Mouse (Mus musculus): ENCODE results near the gene Angel1.

The Angel1 gene

GRCm38 (mm10) chr12:86726120-86726640 is at the start of gene Angel1:
Angel1 (minus strand) TSS chr12:86726460.
- peak; percentile 88 to 96 for DNase-seq (ENCODE audit: low spot score in 2 of 2)

- DNase-seq (ENCODE audit: low spot score in 2 of 2) = no peak
These were observed 49.5 kb upstream of the Angel1 start for GRCm38 (mm10) chr12:86775561-86776280.

- DNase-seq (ENCODE audit: low spot score in 2 of 2) = no peak
These were observed 46.3 kb upstream of the Angel1 start for GRCm38 (mm10) chr12:86772551-86772950.

GRCm38 (mm10) chr12:86771823-86772427 is 45.7 kb upstream of the Angel1 start:
- DNase-seq (ENCODE audit: low spot score in 2 of 2) = peak; percentile 77 to 96

- DNase-seq (ENCODE audit: low spot score in 2 of 2) = no peak
These were observed 44.7 kb upstream of the Angel1 start for GRCm38 (mm10) chr12:86770927-86771326.

GRCm38 (mm10) chr12:86770261-86770670 is 44.0 kb upstream of the Angel1 start:
- peak in 1 of 2 experiments; percentile 49 for DNase-seq (ENCODE audit: low spot score in 2 of 2)

GRCm38 (mm10) chr12:86769819-86770218 is 43.6 kb upstream of the Angel1 start:
- DNase-seq (ENCODE audit: low spot score in 2 of 2) = no peak

- peak in 1 of 2 experiments; percentile 93 for DNase-seq (ENCODE audit: low spot score in 2 of 2)
These were observed 42.8 kb upstream of the Angel1 start for GRCm38 (mm10) chr12:86768986-86769580.

GRCm38 (mm10) chr12:86767868-86768631 is 41.8 kb upstream of the Angel1 start:
- DNase-seq (ENCODE audit: low spot score in 2 of 2) = peak in 1 of 2 experiments; percentile 68

GRCm38 (mm10) chr12:86766467-86766866 is 40.2 kb upstream of the Angel1 start:
- no peak for DNase-seq (ENCODE audit: low spot score in 2 of 2)

- DNase-seq (ENCODE audit: low spot score in 2 of 2) = no peak
These were observed 37.8 kb upstream of the Angel1 start for GRCm38 (mm10) chr12:86764060-86764459.

GRCm38 (mm10) chr12:86761036-86761435 is 34.8 kb upstream of the Angel1 start:
- no peak for DNase-seq (ENCODE audit: low spot score in 2 of 2)

GRCm38 (mm10) chr12:86734319-86734810 is 8.1 kb upstream of the Angel1 start, which contains the start of gene Lrrc74a:
Lrrc74a (plus strand) TSS chr12:86734369.
- no peak for DNase-seq (ENCODE audit: low spot score in 2 of 2)

- no peak for DNase-seq (ENCODE audit: low spot score in 2 of 2)
These were observed 554 bp downstream of the Angel1 start for GRCm38 (mm10) chr12:86725706-86726105.

GRCm38 (mm10) chr12:86724300-86724699 is 2.0 kb downstream of the Angel1 start:
- no peak for DNase-seq (ENCODE audit: low spot score in 2 of 2)

GRCm38 (mm10) chr12:86721453-86721852 is 4.8 kb downstream of the Angel1 start:
- no peak for DNase-seq (ENCODE audit: low spot score in 2 of 2)

GRCm38 (mm10) chr12:86719961-86720639 is 6.2 kb downstream of the Angel1 start:
- no peak for DNase-seq (ENCODE audit: low spot score in 2 of 2)

GRCm38 (mm10) chr12:86716962-86717361 is 9.3 kb downstream of the Angel1 start:
- DNase-seq (ENCODE audit: low spot score in 2 of 2) = no peak

- peak in 1 of 2 experiments; percentile 81 for DNase-seq (ENCODE audit: low spot score in 2 of 2)
These were observed 10.9 kb downstream of the Angel1 start for GRCm38 (mm10) chr12:86715401-86715800.

GRCm38 (mm10) chr12:86714026-86714425 is 12.2 kb downstream of the Angel1 start:
- no peak for DNase-seq (ENCODE audit: low spot score in 2 of 2)

GRCm38 (mm10) chr12:86705843-86706242 is 20.4 kb downstream of the Angel1 start:
- no peak for DNase-seq (ENCODE audit: low spot score in 2 of 2)
